Mouse (Mus musculus) kidney, adult 2 months (tissue): ENCODE measurements around the gene Trim8.

Experiments used
- CTCF ChIP-seq: fragments of 200-500 bp; conservative IDR thresholded peaks from 2 replicates; pipeline ENCODE4 v1.5.1; 2011; ENCODE audit warnings: low read depth, mild to moderate bottlenecking, control low read depth, low read length, moderate library complexity, mixed read lengths; ENCODE audit not compliant: insufficient read depth, insufficient read length
- POLR2A ChIP-seq: fragments of 200-500 bp; IDR thresholded peaks from one replicate; pipeline ENCODE4 v1.6.1; 2011; ENCODE audit warnings: low read depth, low read length, control low read depth

DNA sequence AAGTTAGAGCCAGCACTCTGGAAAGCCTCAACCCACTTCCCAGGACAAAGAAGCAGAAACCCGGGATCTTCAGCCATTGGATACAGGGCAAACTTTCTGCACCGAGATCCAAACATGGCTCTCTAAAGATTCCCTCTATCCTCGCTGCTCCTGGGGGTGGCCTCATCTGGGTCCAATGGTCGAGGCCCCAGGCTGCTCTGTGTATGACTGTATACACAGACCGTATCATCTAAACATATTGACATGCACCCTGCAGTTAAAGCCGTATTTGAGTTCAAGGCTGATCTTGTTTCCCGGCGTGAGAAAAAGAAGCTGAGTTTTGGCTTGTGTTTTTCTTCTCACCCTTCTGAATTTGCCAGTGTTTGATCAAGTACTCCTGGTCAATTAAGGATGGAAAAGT, 41.2 kb downstream of the Trim8 start:
- TF ChIP-seq POLR2A = no peak
- no peak for TF ChIP-seq CTCF
